Mouse (Mus musculus): ENCODE results near the gene Foxn3. TPM values are rescaled to one million over a fixed set of nuclear protein-coding genes. Genes with fewer than 3 reads are reported as not detected.

Gene Foxn3
- polyA plus RNA-seq, 1 experiment from 2014 or later = 94.3 TPM

DNA sequence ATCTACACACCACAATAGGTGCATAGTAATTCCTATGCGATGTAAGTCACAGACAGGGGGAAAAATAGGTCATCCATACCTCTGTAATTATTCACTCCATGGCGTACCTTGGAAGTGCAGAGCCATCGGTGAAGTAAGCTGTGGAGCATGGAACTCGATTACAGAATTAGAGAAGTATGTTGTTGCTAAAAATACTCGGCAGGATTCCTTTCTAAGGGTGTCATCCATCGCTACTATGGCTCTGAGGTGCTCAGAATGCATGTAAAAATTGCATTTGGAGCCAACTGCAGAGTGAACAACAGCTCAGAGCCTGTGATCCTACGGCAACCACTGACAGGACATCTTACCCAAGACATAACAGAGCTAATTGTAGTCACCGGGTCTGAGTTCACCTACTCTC lies 206.7 kb downstream of the Foxn3 start:
- ATAC-seq = 0 out of 2 replicates have a peak, but pooled peaks have one; percentile 8
- no peak for TF ChIP-seq CTCF (IDR thresholded peaks at IDR 0.05)
- peak; percentile 35; the same call in 1 of the 2 replicates for TF ChIP-seq EP300 (IDR thresholded peaks at IDR 0.05)
- H3K9ac ChIP-seq (replicated peaks; ENCODE audit: low read depth) = no peak overlapping the region

DNA sequence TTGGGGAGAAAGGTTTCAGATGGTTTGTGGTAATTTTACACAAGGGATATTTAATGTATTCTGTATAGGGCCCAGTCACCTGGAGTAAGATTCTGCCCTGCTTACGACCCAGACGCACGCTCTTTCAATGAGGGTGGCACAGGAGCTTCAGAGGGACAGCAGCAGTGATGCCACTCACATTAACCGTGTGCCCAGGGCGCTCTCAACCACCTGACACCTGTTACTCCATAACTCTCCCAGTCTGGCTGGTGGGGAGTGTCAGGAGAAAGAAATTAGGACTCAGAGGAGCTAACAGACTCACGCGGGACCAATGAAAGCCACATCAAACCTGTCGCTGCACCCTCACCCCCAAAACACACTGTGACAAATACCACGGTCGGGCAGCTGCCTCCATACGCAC lies 209.7 kb downstream of the Foxn3 start:
- no peak for TF ChIP-seq EP300 (IDR thresholded peaks at IDR 0.05)
- TF ChIP-seq CTCF (IDR thresholded peaks at IDR 0.05) = no peak
- H3K4me1 ChIP-seq (ENCODE audit: insufficient read depth, low read depth, low read length) = peaks cover 23% of the 10 kb centered on the region; the same call in 1 of the 2 replicates

More for the DNA sequence above, 206.7 kb downstream of the Foxn3 start:
- H3K4me3 ChIP-seq (ENCODE audit: low read depth, low read length) = no peak overlapping the region
- no peak overlapping the region for H3K27ac ChIP-seq (ENCODE audit: low read length)
- DNase-seq (ENCODE audit: low spot score) = no peak
- no peaks in the 10 kb centered on the region for H3K9me3 ChIP-seq (ENCODE audit: low read length)
- WGBS = 70% methylated on average over 8 of the region's 8 CpGs
- no peaks in the 10 kb centered on the region for H3K27me3 ChIP-seq (replicated peaks; ENCODE audit: insufficient read depth, low read length)
- H3K4me2 ChIP-seq (replicated peaks; ENCODE audit: low read depth, low read length) = no peak overlapping the region
- peaks cover 11% of the 10 kb centered on the region; the same call in 1 of the 2 replicates for H3K4me1 ChIP-seq (ENCODE audit: insufficient read depth, low read depth, low read length)
- H3K36me3 ChIP-seq (ENCODE audit: insufficient read depth, low read length) = no peaks in the 10 kb centered on the region

DNA sequence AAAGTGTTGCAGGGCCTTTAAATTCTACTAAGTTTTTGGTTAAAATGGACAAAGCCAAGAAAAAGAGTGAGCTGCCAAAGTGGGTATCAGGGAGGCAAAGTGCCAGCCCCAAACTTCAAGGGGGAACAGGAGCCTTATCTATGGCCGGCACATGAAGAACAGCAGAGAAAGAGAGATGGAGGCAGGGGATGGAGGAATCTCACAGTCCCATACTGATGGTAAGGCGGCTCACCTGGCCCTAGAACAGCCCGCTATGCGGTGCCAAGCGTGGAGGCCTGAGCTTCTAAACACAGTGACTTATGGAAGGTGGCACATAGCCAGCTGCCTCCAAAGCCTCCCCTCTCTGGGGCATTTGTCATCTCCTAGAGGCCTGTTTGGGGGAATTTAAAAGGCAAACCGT lies 210.8 kb downstream of the Foxn3 start:
- peaks cover 26% of the 10 kb centered on the region; the same call in 1 of the 2 replicates for H3K4me1 ChIP-seq (ENCODE audit: insufficient read depth, low read depth, low read length)
- no peak overlapping the region for H3K4me2 ChIP-seq (replicated peaks; ENCODE audit: low read depth, low read length)
- ATAC-seq (no peak), DNase-seq (ENCODE audit: low spot score) (no peak)
- H3K27me3 ChIP-seq (replicated peaks; ENCODE audit: insufficient read depth, low read length) = no peaks in the 10 kb centered on the region
- WGBS = 55% methylated on average over 6 of the region's 6 CpGs
- no peaks in the 10 kb centered on the region for H3K9me3 ChIP-seq (ENCODE audit: low read length)
- TF ChIP-seq CTCF (IDR thresholded peaks at IDR 0.05) = no peak
- no peak for TF ChIP-seq EP300 (IDR thresholded peaks at IDR 0.05)
- no peaks in the 10 kb centered on the region for H3K36me3 ChIP-seq (ENCODE audit: insufficient read depth, low read length)
- 0 out of 2 replicates have a peak overlapping the region, but pooled peaks have one; percentile 20 for H3K27ac ChIP-seq (ENCODE audit: low read length)
- H3K9ac ChIP-seq (replicated peaks; ENCODE audit: low read depth) = no peak overlapping the region
- H3K4me3 ChIP-seq (ENCODE audit: low read depth, low read length) = no peak overlapping the region

More for the DNA sequence above, 209.7 kb downstream of the Foxn3 start:
- ATAC-seq (no peak), DNase-seq (ENCODE audit: low spot score) (no peak)
- H3K27ac ChIP-seq (ENCODE audit: low read length) = no peak overlapping the region
- no peak overlapping the region for H3K9ac ChIP-seq (replicated peaks; ENCODE audit: low read depth)
- no peak overlapping the region for H3K4me3 ChIP-seq (ENCODE audit: low read depth, low read length)
- no peaks in the 10 kb centered on the region for H3K36me3 ChIP-seq (ENCODE audit: insufficient read depth, low read length)
- no peaks in the 10 kb centered on the region for H3K27me3 ChIP-seq (replicated peaks; ENCODE audit: insufficient read depth, low read length)
- 95% methylated on average over 11 of the region's 11 CpGs for WGBS
- H3K4me2 ChIP-seq (replicated peaks; ENCODE audit: low read depth, low read length) = no peak overlapping the region
- no peaks in the 10 kb centered on the region for H3K9me3 ChIP-seq (ENCODE audit: low read length)

DNA sequence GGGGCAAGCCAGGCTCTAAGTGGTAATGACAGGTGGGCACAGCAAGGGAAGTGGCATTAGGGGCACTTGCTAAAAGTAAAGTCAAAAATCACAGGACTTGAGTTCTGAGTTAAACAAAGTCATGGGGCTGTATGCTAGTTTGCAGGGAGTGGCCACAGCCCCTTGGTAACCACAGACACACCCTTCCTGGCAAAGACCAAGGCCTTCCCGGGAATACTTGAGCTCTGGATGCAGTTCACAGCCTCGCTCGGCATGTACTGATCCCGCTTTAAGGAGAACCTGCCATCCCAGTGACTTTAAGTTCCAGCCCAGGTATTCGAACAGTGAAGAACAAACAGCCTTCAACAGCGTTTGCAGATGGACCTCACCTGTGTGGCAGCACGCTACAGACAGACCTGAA lies 211.2 kb downstream of the Foxn3 start:
- peak; percentile 82 for ATAC-seq
- no peak overlapping the region for H3K4me2 ChIP-seq (replicated peaks; ENCODE audit: low read depth, low read length)
- no peak overlapping the region for H3K4me3 ChIP-seq (ENCODE audit: low read depth, low read length)

DNA sequence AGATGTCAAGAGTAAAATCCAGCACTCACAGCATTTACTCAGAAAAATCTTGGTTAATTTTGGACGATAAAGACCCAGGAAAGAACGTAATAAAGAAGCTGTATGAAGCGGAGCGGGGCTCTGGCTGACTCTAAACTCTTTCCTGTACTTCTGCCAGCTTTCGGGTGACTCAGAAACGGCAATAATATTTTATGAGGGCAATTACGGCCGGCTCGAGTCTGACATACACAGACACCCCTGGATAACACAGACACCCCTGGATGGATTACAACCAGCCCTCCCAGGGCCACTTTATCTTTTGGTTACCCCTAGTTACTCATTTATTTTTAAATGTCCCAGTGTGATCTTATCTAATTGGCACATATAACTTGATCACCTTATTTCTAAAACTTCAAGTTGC lies 211.7 kb downstream of the Foxn3 start:
- H3K36me3 ChIP-seq (ENCODE audit: insufficient read depth, low read length) = no peaks in the 10 kb centered on the region
- H3K9ac ChIP-seq (replicated peaks; ENCODE audit: low read depth) = no peak overlapping the region
- ATAC-seq = no peak
- TF ChIP-seq CTCF (IDR thresholded peaks at IDR 0.05) = no peak
- no peak for TF ChIP-seq EP300 (IDR thresholded peaks at IDR 0.05)
- no peak overlapping the region for H3K27ac ChIP-seq (ENCODE audit: low read length)
- peak; percentile 62 for DNase-seq (ENCODE audit: low spot score)
- H3K9me3 ChIP-seq (ENCODE audit: low read length) = no peaks in the 10 kb centered on the region
- peaks cover 26% of the 10 kb centered on the region; the same call in 1 of the 2 replicates for H3K4me1 ChIP-seq (ENCODE audit: insufficient read depth, low read depth, low read length)
- H3K4me2 ChIP-seq (replicated peaks; ENCODE audit: low read depth, low read length) = no peak overlapping the region
- WGBS = 29% methylated on average over 9 of the region's 9 CpGs
- no peak overlapping the region for H3K4me3 ChIP-seq (ENCODE audit: low read depth, low read length)
- H3K27me3 ChIP-seq (replicated peaks; ENCODE audit: insufficient read depth, low read length) = no peaks in the 10 kb centered on the region

More for the DNA sequence above, 211.2 kb downstream of the Foxn3 start:
- TF ChIP-seq CTCF (IDR thresholded peaks at IDR 0.05) = no peak
- TF ChIP-seq EP300 (IDR thresholded peaks at IDR 0.05) = peak; percentile 76
- H3K27me3 ChIP-seq (replicated peaks; ENCODE audit: insufficient read depth, low read length) = no peaks in the 10 kb centered on the region
- no peaks in the 10 kb centered on the region for H3K36me3 ChIP-seq (ENCODE audit: insufficient read depth, low read length)
- H3K9me3 ChIP-seq (ENCODE audit: low read length) = no peaks in the 10 kb centered on the region
- 0 out of 2 replicates have a peak overlapping the region, but pooled peaks have one; percentile 20 for H3K27ac ChIP-seq (ENCODE audit: low read length)
- peaks cover 26% of the 10 kb centered on the region; the same call in 1 of the 2 replicates for H3K4me1 ChIP-seq (ENCODE audit: insufficient read depth, low read depth, low read length)
- no peak overlapping the region for H3K9ac ChIP-seq (replicated peaks; ENCODE audit: low read depth)
- peak; percentile 86 for DNase-seq (ENCODE audit: low spot score)
- 41% methylated on average over 7 of the region's 7 CpGs for WGBS

DNA sequence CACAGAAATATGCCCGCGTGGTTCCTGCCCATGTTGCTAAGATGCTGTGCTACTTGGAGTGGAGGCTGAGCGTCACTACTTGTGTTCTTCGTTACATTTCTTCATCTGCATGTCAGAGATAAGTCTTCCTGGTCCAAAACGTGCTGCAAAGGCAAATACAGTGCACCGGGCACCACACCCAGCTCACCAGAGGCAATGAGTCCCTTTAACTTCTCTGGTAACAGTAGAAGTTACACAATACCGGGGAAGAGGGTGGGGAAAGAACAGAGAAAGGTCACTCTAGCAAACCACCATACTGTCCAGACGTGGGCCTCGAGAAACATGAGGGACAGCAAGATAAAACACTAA lies 213.8 kb downstream of the Foxn3 start:
- ATAC-seq = peak; percentile 64
- Histone ChIP-seq H3K9ac (replicated peaks; ENCODE audit: low read depth) (no peak overlapping the region), H3K36me3 (ENCODE audit: insufficient read depth, low read length) (no peaks in the 10 kb centered on the region), H3K4me1 (ENCODE audit: insufficient read depth, low read depth, low read length) (peaks cover 29% of the 10 kb centered on the region; the same call in 1 of the 2 replicates), H3K27ac (ENCODE audit: low read length) (0 out of 2 replicates have a peak overlapping the region, but pooled peaks have one; percentile 1), H3K9me3 (ENCODE audit: low read length) (no peaks in the 10 kb centered on the region), H3K27me3 (replicated peaks; ENCODE audit: insufficient read depth, low read length) (no peaks in the 10 kb centered on the region), H3K4me2 (replicated peaks; ENCODE audit: low read depth, low read length) (no peak overlapping the region), H3K4me3 (ENCODE audit: low read depth, low read length) (no peak overlapping the region)
- TF ChIP-seq CTCF (IDR thresholded peaks at IDR 0.05) (no peak), EP300 (IDR thresholded peaks at IDR 0.05) (0 out of 2 replicates have a peak, but pooled peaks have one; percentile 7)
- WGBS = 42% methylated on average over 9 of the region's 9 CpGs
- peak; percentile 71 for DNase-seq (ENCODE audit: low spot score)
